Mouse (Mus musculus) midbrain, embryonic 10.5 days (tissue): ENCODE measurements around the gene 2610301B20Rik. TPM values are rescaled to one million over a fixed set of nuclear protein-coding genes. Genes with fewer than 3 reads are reported as not detected.
"Not testable (repeated sequence)": the region's sequence is repeated elsewhere in the genome, so short reads cannot be mapped to it uniquely, and the experiment has no call there.

Source experiments
- DNase-seq: peaks from one replicate; pipeline ENCODE4 v3.0.0-alpha.2; 2017; ENCODE audit warnings: low spot score
- H3K27ac ChIP-seq: fragments of 300-500 bp; sonication (generic); replicated peaks from 2 replicates; pipeline ENCODE4 v1.5.1; 2016; ENCODE audit warnings: mild to moderate bottlenecking
- H3K27me3 ChIP-seq: fragments of 300-500 bp; sonication (generic); 2 replicates; pipeline ENCODE4 v1.6.1; 2016; ENCODE audit warnings: low read depth, mild to moderate bottlenecking; ENCODE audit not compliant: poor library complexity, severe bottlenecking
- H3K36me3 ChIP-seq: fragments of 300-500 bp; sonication (generic); 2 replicates; pipeline ENCODE4 v1.6.1; 2016; ENCODE audit warnings: mild to moderate bottlenecking, moderate library complexity
- H3K4me1 ChIP-seq: fragments of 300-500 bp; sonication (generic); 2 replicates; pipeline ENCODE4 v1.6.1; 2016
- H3K4me3 ChIP-seq: fragments of 300-500 bp; sonication (generic); 2 replicates; pipeline ENCODE4 v1.5.1; 2016; ENCODE audit warnings: mild to moderate bottlenecking, moderate library complexity
- H3K9me3 ChIP-seq: fragments of 300-500 bp; sonication (generic); replicated peaks from 2 replicates; pipeline ENCODE4 v1.6.1; 2016; ENCODE audit warnings: mild to moderate bottlenecking
- WGBS: fragments of 180-500 bp; shearing (Covaris S2); methylation state at CpG from one replicate; pipeline ENCODE4 v1.1.7; 2016; 5-methylcytosine and 5-hydroxymethylcytosine counted together
- polyA plus RNA-seq: library from polyadenylated mRNA; unstranded; fragments of >200 nt; fragmentation: Nextera tagmentation; extraction: Ambion mirVana; gene quantifications from 2 replicates; pipeline ENCODE4 v1.2.1, GENCODE M21; 2016

The 2610301B20Rik gene
- polyA plus RNA-seq, 1 experiment from 2014 or later: 52.1 TPM

- Histone ChIP-seq H3K27ac (peak overlapping the region; percentile 97), H3K27me3 (no peaks in the 10 kb centered on the region), H3K4me1 (peaks cover 17% of the 10 kb centered on the region), H3K36me3 (peaks cover 7% of the 10 kb centered on the region; the same call in 1 of the 2 replicates), H3K4me3 (peak overlapping the region; percentile 72), H3K9me3 (no peaks in the 10 kb centered on the region)
- 3% methylated on average over 6 of the region's 8 CpGs for WGBS
- no peak for DNase-seq
These were observed 764 bp upstream of the 2610301B20Rik start for GRCm38 (mm10) chr4:10873549-10873919.

- peaks cover 17% of the 10 kb centered on the region for H3K36me3 ChIP-seq
- 0% methylated on average over 37 of the region's 37 CpGs for WGBS
- peak overlapping the region; percentile 97 for H3K27ac ChIP-seq
- peaks cover 17% of the 10 kb centered on the region for H3K4me1 ChIP-seq
- peak; percentile 85 for DNase-seq
- H3K27me3 ChIP-seq: no peaks in the 10 kb centered on the region
- H3K9me3 ChIP-seq: no peaks in the 10 kb centered on the region
- H3K4me3 ChIP-seq: peak overlapping the region; percentile 72
These were observed 422 bp downstream of the 2610301B20Rik start for GRCm38 (mm10) chr4:10874718-10875121.

GRCm38 (mm10) chr4:10875407-10875806 is 1.1 kb downstream of the 2610301B20Rik start:
- peak; percentile 28 for DNase-seq

GRCm38 (mm10) chr4:10877057-10877456 is 2.8 kb downstream of the 2610301B20Rik start:
- 96% methylated on average over 1 of the region's 1 CpGs for WGBS
- no peak overlapping the region for H3K27ac ChIP-seq
- H3K4me1 ChIP-seq: peaks cover 17% of the 10 kb centered on the region
- no peaks in the 10 kb centered on the region for H3K27me3 ChIP-seq
- no peaks in the 10 kb centered on the region for H3K9me3 ChIP-seq
- H3K36me3 ChIP-seq: peaks cover 40% of the 10 kb centered on the region
- H3K4me3 ChIP-seq: no peak overlapping the region
- DNase-seq: no peak

More at GRCm38 (mm10) chr4:10875407-10875806, 1.1 kb downstream of the 2610301B20Rik start:
- Histone ChIP-seq H3K27ac (peak overlapping the region; percentile 97), H3K9me3 (no peaks in the 10 kb centered on the region), H3K4me3 (peak overlapping the region; percentile 72), H3K36me3 (peaks cover 24% of the 10 kb centered on the region), H3K27me3 (no peaks in the 10 kb centered on the region), H3K4me1 (peaks cover 17% of the 10 kb centered on the region)

GRCm38 (mm10) chr4:10883740-10884408 is 9.6 kb downstream of the 2610301B20Rik start:
- H3K4me3 ChIP-seq: no peak overlapping the region
- no peak for DNase-seq
- 95% methylated on average over 8 of the region's 8 CpGs for WGBS

GRCm38 (mm10) chr4:10888835-10889234 is 14.5 kb downstream of the 2610301B20Rik start:
- WGBS: 94% methylated on average over 10 of the region's 10 CpGs
- H3K4me3 ChIP-seq: no peak overlapping the region
- H3K9me3 ChIP-seq: peaks cover 26% of the 10 kb centered on the region
- peaks cover 72% of the 10 kb centered on the region for H3K36me3 ChIP-seq
- DNase-seq: no peak
- no peak overlapping the region for H3K27ac ChIP-seq
- H3K27me3 ChIP-seq: no peaks in the 10 kb centered on the region
- no peaks in the 10 kb centered on the region for H3K4me1 ChIP-seq

More at GRCm38 (mm10) chr4:10883740-10884408, 9.6 kb downstream of the 2610301B20Rik start:
- Histone ChIP-seq H3K27ac (no peak overlapping the region), H3K27me3 (no peaks in the 10 kb centered on the region), H3K4me1 (no peaks in the 10 kb centered on the region), H3K36me3 (peaks cover 99% of the 10 kb centered on the region), H3K9me3 (peaks cover 15% of the 10 kb centered on the region)

GRCm38 (mm10) chr4:10896262-10896661 is 22.0 kb downstream of the 2610301B20Rik start:
- no peaks in the 10 kb centered on the region for H3K27me3 ChIP-seq
- H3K27ac ChIP-seq: no peak overlapping the region
- 92% methylated on average over 4 of the region's 4 CpGs for WGBS
- H3K9me3 ChIP-seq: no peaks in the 10 kb centered on the region
- DNase-seq: no peak
- no peak overlapping the region for H3K4me3 ChIP-seq
- H3K4me1 ChIP-seq: no peaks in the 10 kb centered on the region
- H3K36me3 ChIP-seq: peaks cover 55% of the 10 kb centered on the region

DNA sequence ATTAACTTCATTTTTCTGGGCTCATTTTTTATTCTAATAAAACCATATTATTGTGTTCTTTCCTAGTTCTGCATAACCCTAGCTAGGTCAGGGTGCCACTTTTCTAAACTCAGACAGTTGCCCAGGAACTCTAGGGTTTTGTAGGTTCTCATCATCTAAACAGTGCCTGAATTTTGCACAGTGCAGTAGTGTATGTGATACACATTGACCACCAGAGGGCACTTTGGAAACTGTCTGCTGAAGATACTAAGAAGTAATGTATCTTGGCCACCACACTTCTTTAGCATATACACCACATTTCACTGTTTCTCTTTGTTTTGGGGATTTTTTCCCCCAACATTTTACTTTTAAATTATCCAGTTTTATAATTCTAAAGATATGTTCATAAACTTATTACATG is 22.6 kb downstream of the 2610301B20Rik start:
- Histone ChIP-seq H3K36me3 (peaks cover 55% of the 10 kb centered on the region), H3K27ac (no peak overlapping the region), H3K27me3 (no peaks in the 10 kb centered on the region), H3K9me3 (no peaks in the 10 kb centered on the region), H3K4me1 (no peaks in the 10 kb centered on the region), H3K4me3 (no peak overlapping the region)
- no peak for DNase-seq

- DNase-seq: peak; percentile 32
- no peaks in the 10 kb centered on the region for H3K36me3 ChIP-seq
- peaks cover 12% of the 10 kb centered on the region for H3K4me1 ChIP-seq
- peak overlapping the region; percentile 37 for H3K4me3 ChIP-seq
- WGBS: 5% methylated on average over 13 of the region's 13 CpGs
- peak overlapping the region; percentile 67 for H3K27ac ChIP-seq
- H3K9me3 ChIP-seq: no peaks in the 10 kb centered on the region
- H3K27me3 ChIP-seq: no peaks in the 10 kb centered on the region
These were observed 31.0 kb downstream of the 2610301B20Rik start for GRCm38 (mm10) chr4:10905234-10905801.

- not testable (repeated sequence) for H3K4me1 ChIP-seq, H3K27me3 ChIP-seq, DNase-seq, H3K9me3 ChIP-seq, H3K4me3 ChIP-seq, H3K36me3 ChIP-seq, H3K27ac ChIP-seq
- WGBS: 57% methylated on average over 7 of the region's 7 CpGs
These were observed 37.1 kb downstream of the 2610301B20Rik start for GRCm38 (mm10) chr4:10911417-10911816.

- no peaks in the 10 kb centered on the region for H3K4me1 ChIP-seq
These were observed 37.7 kb downstream of the 2610301B20Rik start for GRCm38 (mm10) chr4:10911909-10912478.

GRCm38 (mm10) chr4:10912611-10913301 is 38.5 kb downstream of the 2610301B20Rik start:
- Histone ChIP-seq H3K4me1 (no peaks in the 10 kb centered on the region), H3K4me3 (no peak overlapping the region), H3K27me3 (0 out of 2 replicates have a peak, but pooled peaks cover 4% of the 10 kb centered on the region), H3K36me3 (no peaks in the 10 kb centered on the region), H3K9me3 (no peaks in the 10 kb centered on the region), H3K27ac (no peak overlapping the region)
- WGBS: 26% methylated on average over 7 of the region's 7 CpGs
- DNase-seq: peak; percentile 75

More at GRCm38 (mm10) chr4:10911909-10912478, 37.7 kb downstream of the 2610301B20Rik start:
- Histone ChIP-seq H3K27me3 (0 out of 2 replicates have a peak, but pooled peaks cover 4% of the 10 kb centered on the region), H3K4me3 (no peak overlapping the region), H3K9me3 (no peaks in the 10 kb centered on the region), H3K36me3 (no peaks in the 10 kb centered on the region), H3K27ac (no peak overlapping the region)
- WGBS: 79% methylated on average over 6 of the region's 6 CpGs
- no peak for DNase-seq
